Mouse (Mus musculus) ES-Bruce4 (cell line): Measurements from ENCODE around the gene Fjx1. TPM values are rescaled to one million over a fixed set of nuclear protein-coding genes. Genes with fewer than 3 reads are reported as not detected.

ENCODE experiments used
- H3K27ac ChIP-seq: 2 replicates; pipeline ENCODE4 v1.5.1; 2012; ENCODE audit warnings: low read length, inconsistent platforms; ENCODE audit not compliant: insufficient read depth
- H3K27me3 ChIP-seq: 2 replicates; pipeline ENCODE4 v1.6.1; 2012; ENCODE audit warnings: mild to moderate bottlenecking, low read length, inconsistent platforms; ENCODE audit not compliant: control insufficient read depth, poor library complexity, insufficient read depth, severe bottlenecking
- H3K36me3 ChIP-seq: 2 replicates; pipeline ENCODE4 v1.6.1; 2012; ENCODE audit warnings: inconsistent platforms, mild to moderate bottlenecking, low read length, moderate library complexity; ENCODE audit not compliant: control insufficient read depth, poor library complexity, insufficient read depth, severe bottlenecking
- H3K4me1 ChIP-seq: one replicate; pipeline ENCODE4 v1.8.1; 2011; ENCODE audit warnings: low read length; ENCODE audit not compliant: control insufficient read depth, insufficient read depth
- H3K4me3 ChIP-seq: 2 replicates; pipeline ENCODE4 v1.5.1; 2011; ENCODE audit warnings: low read depth, mild to moderate bottlenecking, low read length
- H3K9ac ChIP-seq: 2 replicates; pipeline ENCODE4 v1.6.1; 2012; ENCODE audit warnings: low read depth, mild to moderate bottlenecking, inconsistent platforms; ENCODE audit not compliant: poor library complexity, severe bottlenecking
- H3K9me3 ChIP-seq: replicated peaks from 2 replicates; pipeline ENCODE4 v1.6.1; 2012; ENCODE audit warnings: mild to moderate bottlenecking, low read length, inconsistent platforms; ENCODE audit not compliant: control insufficient read depth, poor library complexity, insufficient read depth, severe bottlenecking
- CTCF ChIP-seq: IDR thresholded peaks from one replicate; pipeline ENCODE4 v1.8.1; 2011; ENCODE audit warnings: low read depth, low read length
- EP300 ChIP-seq: IDR thresholded peaks from 2 replicates; pipeline ENCODE4 v1.6.1; 2011; ENCODE audit warnings: low read depth, low read length; ENCODE audit not compliant: insufficient read depth
- POLR2A ChIP-seq: IDR thresholded peaks from one replicate; pipeline ENCODE4 v1.8.1; 2011; ENCODE audit warnings: low read length; ENCODE audit not compliant: insufficient read depth
- polyA plus RNA-seq: library from polyadenylated mRNA; stranded (reverse); fragments of >200 nt; gene quantifications from 2 replicates; pipeline ENCODE4 v1.2.4, GENCODE M21; 2011; ENCODE audit warnings: low read depth; ENCODE audit not compliant: missing spikeins, insufficient read depth, insufficient read length

Gene Fjx1
- 1.9 and 2.7 TPM in 2 replicates for polyA plus RNA-seq

DNA sequence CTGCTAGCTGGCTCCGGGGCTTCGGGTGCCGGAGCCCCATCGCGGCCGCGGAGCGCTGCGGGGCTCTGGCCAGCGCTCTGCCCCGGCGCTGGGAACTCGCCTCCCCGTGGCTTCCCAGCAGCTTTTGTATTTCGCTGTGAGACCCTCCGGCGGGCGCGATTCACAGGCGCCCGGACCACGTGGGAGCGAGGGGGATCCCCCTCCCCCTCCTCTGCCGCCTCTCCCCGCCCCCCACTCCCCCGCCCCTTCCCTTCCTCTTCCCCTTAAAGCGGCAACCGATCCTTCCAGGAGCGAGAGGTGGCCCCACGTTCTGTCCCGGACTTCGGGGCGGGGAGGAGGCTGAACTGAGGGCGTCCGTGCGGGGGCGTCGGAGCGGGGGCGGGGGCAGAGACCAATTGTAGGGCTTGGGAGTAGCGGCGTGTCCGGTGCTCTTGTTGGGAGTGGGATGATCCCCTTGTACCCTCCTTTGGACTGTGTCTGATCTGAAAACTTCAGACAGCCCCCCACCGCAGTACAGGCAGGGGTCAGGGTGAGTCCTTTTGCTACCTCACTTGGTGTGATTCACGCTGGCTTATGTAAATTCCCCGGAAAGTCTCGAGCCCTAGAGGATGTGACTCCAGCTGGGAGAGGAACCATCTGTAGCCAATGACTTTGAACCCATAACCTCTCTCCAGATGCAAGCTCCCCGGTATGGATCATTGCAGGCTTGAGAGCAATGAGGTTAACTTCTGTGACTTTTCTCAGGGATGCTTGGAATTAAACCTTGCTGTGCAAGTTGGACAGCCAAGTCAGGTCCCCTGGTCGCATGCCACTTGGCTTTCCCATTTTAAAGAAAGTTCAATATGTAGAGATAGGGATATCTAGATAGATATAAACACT is at the start of gene Fjx1:
TSS of gene Fjx1 (minus strand) at position 829 of the 879 bp plus-strand sequence.
- no peak within 1 kb of the TSS for H3K27ac ChIP-seq

DNA sequence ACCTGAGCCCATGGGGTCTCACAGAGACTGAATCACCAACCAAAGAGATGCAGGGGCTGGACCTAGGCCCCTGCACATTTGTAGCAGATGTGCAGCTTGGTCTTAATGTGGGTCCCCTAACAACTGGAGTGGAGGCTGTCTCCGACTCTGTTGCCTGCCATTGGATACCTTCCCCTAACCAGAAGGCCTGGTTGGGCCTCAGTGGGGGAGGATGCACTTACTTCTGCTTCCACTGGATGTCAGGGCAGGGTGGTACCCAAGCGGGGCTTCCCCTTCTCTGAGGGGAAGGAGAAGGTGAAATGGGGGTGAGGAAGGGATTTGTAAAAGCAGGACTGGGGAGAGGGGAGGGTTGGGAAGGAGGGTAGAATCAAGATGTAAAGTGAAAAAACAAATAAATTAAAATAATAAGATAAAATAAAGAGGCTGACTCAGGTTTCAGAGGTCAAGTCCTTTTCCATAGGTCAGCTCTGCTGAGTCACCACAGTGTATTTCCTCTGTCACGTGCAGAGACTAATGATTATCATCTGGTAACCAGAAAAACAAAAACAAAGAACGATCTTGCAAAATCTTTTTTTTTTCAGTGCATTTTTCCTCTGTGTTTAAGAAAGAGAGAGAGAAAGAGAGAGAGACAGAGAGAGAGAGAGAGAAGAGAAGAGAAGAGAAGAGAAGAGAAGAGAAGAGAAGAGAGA is 47.8 kb upstream of the Fjx1 start:
- no peak overlapping the region for H3K9ac ChIP-seq

More for the DNA sequence above, at the start of gene Fjx1:
- peak within 1 kb of the TSS; percentile 87 for H3K9ac ChIP-seq
- no peaks in the 10 kb centered on the region for H3K9me3 ChIP-seq
- H3K4me3 ChIP-seq: peak within 1 kb of the TSS; percentile 66
- no peaks in the 10 kb centered on the region for H3K27me3 ChIP-seq
- H3K36me3 ChIP-seq: no peaks in the 10 kb centered on the region
- H3K4me1 ChIP-seq: no peaks in the 10 kb centered on the region
- TF ChIP-seq EP300: no peak
- no peak for TF ChIP-seq CTCF
- TF ChIP-seq POLR2A: no peak

DNA sequence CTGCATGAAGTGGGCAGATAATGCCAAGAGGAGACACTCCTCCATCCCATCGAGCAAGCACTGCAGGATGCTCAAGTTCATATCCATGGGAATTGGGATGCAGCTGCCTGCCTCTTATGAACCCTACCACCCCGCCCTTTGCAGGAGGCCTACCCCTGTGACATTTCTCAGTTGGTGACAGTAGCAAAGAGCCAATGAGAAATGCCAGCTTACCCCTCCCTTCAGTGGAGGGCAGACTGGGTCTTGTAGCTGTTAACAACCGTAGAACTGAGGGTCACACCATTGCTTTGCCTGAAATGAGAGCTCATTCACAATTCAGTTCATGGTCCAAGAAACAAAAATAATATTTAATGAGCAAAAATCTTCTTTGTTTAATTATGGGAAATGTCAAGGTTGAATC is 28.4 kb upstream of the Fjx1 start:
- H3K27me3 ChIP-seq: no peaks in the 10 kb centered on the region
- no peaks in the 10 kb centered on the region for H3K4me1 ChIP-seq

More for the DNA sequence above, 47.8 kb upstream of the Fjx1 start:
- Histone ChIP-seq H3K27ac (no peak overlapping the region), H3K4me1 (no peaks in the 10 kb centered on the region), H3K36me3 (no peaks in the 10 kb centered on the region), H3K4me3 (no peak overlapping the region), H3K27me3 (no peaks in the 10 kb centered on the region), H3K9me3 (no peaks in the 10 kb centered on the region)
- TF ChIP-seq EP300: no peak
- TF ChIP-seq CTCF: no peak
- no peak for TF ChIP-seq POLR2A

DNA sequence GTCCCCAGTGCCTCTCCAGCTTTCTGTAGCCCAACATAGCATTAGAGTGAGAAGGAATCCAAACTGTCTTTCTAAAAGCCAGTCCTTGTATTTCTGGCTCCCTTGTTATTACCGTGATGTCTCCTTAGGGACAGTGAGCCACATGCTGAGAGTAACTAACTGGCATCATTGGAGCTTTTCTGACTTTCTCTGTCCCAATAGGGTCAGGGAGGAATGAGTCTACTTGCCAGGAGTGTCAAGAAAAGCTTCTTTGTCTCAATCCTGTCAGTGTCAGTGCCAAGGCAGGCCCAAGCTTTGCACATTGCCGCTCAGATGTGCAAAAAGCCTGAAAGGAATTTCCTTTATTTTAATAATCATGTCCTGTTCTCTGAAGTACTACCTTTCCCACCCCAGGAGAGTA is 23.8 kb upstream of the Fjx1 start:
- H3K4me1 ChIP-seq: no peaks in the 10 kb centered on the region
- no peak overlapping the region for H3K9ac ChIP-seq
- H3K36me3 ChIP-seq: no peaks in the 10 kb centered on the region
- H3K9me3 ChIP-seq: no peaks in the 10 kb centered on the region
- no peaks in the 10 kb centered on the region for H3K27me3 ChIP-seq
- H3K27ac ChIP-seq: no peak overlapping the region
- TF ChIP-seq EP300: no peak
- TF ChIP-seq POLR2A: no peak
- no peak for TF ChIP-seq CTCF
- H3K4me3 ChIP-seq: no peak overlapping the region

More for the DNA sequence above, 28.4 kb upstream of the Fjx1 start:
- Histone ChIP-seq H3K9ac (no peak overlapping the region), H3K9me3 (no peaks in the 10 kb centered on the region), H3K36me3 (no peaks in the 10 kb centered on the region), H3K27ac (no peak overlapping the region), H3K4me3 (no peak overlapping the region)
- TF ChIP-seq EP300: no peak
- no peak for TF ChIP-seq CTCF
- no peak for TF ChIP-seq POLR2A

DNA sequence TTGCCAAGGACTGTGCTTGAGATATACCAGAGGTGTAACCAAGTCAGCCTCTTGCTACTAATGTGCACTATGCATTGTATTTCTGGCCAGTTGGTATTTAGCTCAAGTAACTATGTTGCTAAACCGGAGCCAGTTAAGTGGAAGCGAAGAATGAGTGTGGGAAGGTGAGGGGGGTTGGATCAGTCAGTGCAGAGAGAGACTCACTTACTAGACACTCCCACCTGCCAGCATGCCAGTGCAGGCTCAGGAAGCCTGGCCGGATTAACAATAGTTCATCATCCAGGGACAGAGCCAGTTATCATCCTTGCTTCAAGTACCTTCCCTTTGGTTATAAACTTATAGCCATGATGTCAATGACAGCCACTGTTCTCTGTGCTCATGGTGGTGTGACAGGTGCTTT is 16.3 kb upstream of the Fjx1 start:
- Histone ChIP-seq H3K4me1 (no peaks in the 10 kb centered on the region), H3K9ac (no peak overlapping the region), H3K27ac (no peak overlapping the region), H3K9me3 (no peaks in the 10 kb centered on the region), H3K27me3 (no peaks in the 10 kb centered on the region), H3K36me3 (no peaks in the 10 kb centered on the region), H3K4me3 (no peak overlapping the region)
- TF ChIP-seq EP300: no peak
- no peak for TF ChIP-seq CTCF
- TF ChIP-seq POLR2A: no peak

DNA sequence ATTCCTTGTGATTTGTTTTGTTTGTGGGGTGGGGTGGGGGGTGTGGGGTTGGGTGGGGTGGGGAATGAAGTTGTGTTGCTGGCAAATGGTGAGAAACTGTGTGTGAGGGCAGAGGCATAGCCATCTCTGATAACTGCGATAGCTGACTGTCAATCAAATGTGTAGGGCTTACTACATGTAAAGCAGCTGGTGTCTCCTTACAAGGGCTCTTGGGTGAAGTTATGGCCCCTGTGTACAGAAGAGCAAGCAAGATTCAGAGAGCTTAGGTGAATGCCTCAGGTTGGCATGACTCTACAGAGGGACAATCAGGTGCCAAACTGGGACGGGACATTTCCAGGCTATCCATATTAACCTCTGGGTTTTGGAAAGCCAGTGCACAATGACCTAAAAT is 12.0 kb upstream of the Fjx1 start:
- Histone ChIP-seq H3K27me3 (no peaks in the 10 kb centered on the region), H3K4me1 (no peaks in the 10 kb centered on the region), H3K4me3 (no peak overlapping the region), H3K9ac (no peak overlapping the region), H3K27ac (no peak overlapping the region), H3K9me3 (no peaks in the 10 kb centered on the region), H3K36me3 (no peaks in the 10 kb centered on the region)
- TF ChIP-seq EP300 (no peak), CTCF (no peak), POLR2A (no peak)
